Mouse (Mus musculus): ENCODE measurements at regions not wholly inside any gene's neighbourhood (a gene's known extent, or its start where the extent isn't known, plus 50 kb on each side); places are given as distances from the start of the nearest gene placed in this dataset.

GRCm38 (mm10) chr13:112003445-112003844 lies 194.7 kb upstream of the Map3k1 start:
- no peak for DNase-seq

DNA sequence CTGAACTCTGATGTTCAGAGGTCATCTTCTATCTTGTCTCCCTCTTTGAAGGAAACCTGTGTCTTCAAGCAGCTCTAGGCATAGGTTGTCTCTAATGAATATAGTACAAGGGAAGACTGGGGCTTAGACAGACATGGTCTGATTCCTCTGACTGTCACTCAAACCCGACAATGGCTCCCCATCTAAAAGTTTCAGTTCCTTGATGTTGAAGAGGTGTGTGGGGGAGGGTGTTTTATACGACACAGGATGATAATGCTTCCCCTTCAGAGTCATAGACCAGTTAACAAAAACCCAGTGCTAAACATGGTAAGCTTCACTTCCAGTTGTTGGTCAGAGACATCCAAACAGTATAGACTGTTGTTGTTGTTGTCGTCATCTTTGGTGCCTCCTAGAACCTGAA lies 195.3 kb upstream of the Map3k1 start:
- no peak for DNase-seq

GRCm38 (mm10) chr13:112005421-112005820 lies 196.6 kb upstream of the Map3k1 start:
- no peak for DNase-seq

GRCm38 (mm10) chr13:112008806-112009205 lies 200.0 kb upstream of the Map3k1 start:
- DNase-seq: no peak

DNA sequence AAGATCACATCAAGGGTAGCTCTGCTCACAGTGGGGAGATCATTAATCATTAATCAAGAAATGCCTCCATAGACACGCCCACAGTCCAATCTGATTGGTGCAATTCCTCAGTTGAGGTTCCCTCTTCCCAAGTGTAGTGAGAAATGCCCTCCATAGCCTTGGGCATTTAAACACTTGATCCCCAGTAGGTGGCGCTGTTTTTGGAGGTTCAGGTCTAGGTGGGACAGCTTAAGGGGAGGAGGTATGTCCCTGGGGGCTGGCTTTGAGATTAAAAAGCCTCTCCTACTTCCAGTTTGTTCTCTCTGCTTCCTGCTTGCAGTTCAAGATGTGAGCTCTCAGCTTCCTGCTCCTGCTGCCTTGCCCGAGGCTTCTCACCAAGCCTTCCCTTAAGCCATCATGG lies 200.5 kb upstream of the Map3k1 start:
- DNase-seq: peak; percentile 28

- DNase-seq: no peak
Observed at GRCm38 (mm10) chr13:112010464-112010863, 201.7 kb upstream of the Map3k1 start.

- DNase-seq: no peak
Observed at GRCm38 (mm10) chr13:112012640-112013039, 203.8 kb upstream of the Map3k1 start.

- DNase-seq: no peak
Observed at GRCm38 (mm10) chr13:112015083-112015482, 206.3 kb upstream of the Map3k1 start.

GRCm38 (mm10) chr13:112016280-112016679 lies 207.5 kb upstream of the Map3k1 start:
- DNase-seq: no peak

- DNase-seq: no peak
Observed at GRCm38 (mm10) chr13:112018497-112019281, 209.9 kb upstream of the Map3k1 start.

GRCm38 (mm10) chr13:112019575-112019974 lies 210.8 kb upstream of the Map3k1 start:
- DNase-seq: no peak

DNA sequence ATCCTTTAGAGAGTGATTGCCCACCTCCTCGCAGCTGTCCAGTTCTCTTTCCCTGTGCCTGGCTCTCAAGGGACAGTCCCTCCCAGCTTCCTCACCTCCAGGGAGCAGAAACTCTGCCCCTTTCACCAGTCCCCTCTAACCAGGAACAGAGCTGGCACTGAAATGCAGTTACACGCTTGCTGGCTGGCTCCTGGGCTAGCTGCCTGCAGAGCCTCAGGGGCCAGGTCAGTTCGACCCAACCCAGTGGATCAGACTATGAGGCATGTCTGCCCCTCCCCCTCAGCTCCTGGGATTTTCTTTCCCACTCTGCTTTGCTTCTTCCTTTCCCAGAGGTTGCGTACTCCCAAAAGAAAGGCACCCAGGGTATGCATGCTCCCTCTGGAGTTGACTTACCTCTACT lies 214.4 kb upstream of the Map3k1 start:
- DNase-seq: peak; percentile 44

DNA sequence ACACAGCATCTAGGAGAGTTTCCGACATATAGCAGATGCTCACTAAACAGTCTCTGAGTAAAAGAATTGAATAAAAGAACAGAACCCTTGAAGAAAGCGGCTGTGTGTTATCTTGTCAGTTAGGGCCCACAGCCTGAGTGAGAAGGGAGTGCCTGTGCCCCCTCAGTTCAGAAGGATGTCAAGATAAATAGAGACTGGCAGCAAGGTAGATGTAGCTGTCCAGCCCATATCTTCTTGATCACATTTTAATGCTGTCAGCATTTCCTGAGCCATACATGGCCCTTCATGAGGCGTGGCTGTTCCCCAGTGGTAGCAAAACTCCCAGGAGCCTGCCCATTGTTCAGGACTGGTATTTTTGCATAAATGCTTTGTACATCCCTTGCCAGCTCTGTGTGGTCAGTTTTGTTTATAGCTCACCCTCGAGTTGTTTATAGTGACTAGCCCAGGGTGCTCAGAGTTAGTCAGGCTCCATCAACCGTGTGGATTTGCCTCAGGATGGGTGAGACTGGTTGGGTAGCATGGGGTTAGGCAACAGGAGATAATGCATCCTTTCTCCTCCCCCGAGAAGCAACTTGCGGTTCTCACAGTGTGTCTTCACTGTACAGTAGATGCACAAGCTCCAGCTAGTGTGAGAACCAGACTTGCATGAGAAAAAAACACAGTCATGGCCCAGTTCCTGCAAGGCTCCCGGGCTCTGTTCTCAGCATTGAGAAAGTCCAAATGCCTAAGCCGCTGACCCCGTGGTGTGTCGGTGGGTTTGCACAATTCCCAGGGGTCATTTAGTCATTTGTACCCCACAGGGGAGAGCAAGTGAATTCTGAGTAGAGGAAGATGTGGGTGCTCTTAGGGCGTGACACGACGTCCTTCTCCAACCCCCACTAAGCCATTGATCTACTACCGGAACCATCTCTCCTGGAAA lies 216.1 kb upstream of the Map3k1 start:
- no peak for DNase-seq

DNA sequence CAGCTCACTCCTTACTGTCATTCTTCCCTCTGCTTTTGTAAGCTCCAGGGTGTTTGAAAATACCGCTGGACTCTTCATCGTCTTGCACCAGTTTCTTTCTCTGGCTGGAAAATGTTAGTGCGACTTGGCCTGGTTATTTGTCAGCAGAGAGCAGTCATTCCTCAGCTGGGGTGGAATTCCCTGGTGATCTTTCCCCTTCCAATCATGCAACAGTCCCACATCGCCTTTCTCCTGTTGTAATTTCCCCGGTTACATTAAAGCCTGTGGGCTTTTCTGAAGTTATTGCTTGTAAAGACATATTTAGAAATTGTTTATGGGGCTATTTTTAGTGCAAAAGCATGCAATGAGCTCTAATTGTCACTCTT lies 216.8 kb upstream of the Map3k1 start:
- no peak for DNase-seq

DNA sequence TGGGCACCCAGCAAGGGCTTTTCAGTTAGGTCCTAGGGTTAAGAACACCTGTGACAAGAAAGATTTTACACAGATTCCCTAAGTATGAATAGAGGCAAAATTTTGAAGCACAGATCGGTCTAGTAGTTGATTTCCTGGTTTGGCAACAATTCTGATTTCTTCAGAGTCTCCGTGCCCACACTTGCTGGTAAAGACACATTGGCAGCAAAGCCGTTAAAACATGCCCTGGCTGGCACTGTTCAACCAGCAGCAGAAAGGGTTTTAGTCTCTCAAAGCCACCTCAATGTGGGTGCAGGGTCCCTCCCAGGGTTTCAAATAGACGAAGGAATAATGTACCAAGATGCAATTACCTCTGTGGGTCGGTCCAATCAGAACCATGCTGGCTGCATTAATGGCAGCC lies 218.9 kb upstream of the Map3k1 start:
- no peak for DNase-seq

DNA sequence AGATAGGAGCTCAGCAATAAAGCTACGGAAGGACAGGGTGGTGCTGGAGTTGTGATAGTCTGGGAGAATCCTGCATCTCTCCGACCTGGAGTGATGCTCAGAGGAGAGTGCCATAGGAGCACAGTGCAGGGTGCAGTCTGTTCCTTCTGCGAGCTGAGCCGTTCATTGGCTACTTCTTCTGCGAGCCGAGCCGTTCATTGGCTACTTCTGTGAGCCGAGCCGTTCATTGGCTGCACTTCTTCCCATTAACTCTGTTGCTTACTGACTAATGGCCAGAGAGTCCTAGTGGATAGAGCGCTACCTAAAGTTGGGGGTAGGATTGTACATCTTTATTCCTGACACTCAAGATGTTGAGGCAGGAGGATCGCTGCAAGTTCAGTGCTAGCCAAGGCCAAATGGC lies 222.3 kb upstream of the Map3k1 start:
- DNase-seq: no peak

DNA sequence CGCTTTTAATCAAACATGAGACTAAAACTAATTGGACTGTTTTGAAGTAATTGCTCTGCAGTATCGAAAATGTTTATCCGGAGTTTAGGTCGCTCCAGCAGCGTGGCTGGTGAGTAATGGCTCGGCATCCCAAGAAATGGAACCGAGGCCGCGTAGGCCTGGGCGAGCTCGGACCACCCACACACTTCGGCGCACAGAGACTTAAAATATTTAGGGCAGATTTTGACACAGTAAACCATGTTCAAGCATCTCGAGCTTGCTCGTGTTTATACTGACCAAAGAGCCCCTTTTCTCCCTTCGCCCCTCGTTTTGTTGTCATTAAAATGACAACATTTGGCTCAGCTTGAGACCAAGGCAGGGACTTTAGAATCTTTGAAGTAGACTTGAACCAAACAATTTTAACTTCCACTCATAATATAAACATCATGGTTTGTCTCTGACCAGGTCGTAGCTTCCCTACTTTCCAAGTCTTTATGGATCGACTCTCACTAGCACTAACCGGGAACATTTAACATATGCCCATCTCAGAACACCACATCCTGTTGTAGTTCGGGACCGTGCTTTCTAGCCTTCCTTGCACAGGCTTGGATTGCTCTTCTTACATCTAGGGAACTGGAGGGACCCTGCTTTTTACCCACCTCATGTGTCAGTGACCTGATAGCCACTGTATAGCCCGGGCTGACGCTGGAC lies 223.0 kb upstream of the Map3k1 start:
- no peak for DNase-seq

- no peak for DNase-seq
Observed at GRCm38 (mm10) chr13:112037731-112038380, 229.1 kb upstream of the Map3k1 start.

GRCm38 (mm10) chr13:112038556-112039304 lies 229.9 kb upstream of the Map3k1 start:
- no peak for DNase-seq

GRCm38 (mm10) chr13:112039422-112040145 lies 230.8 kb upstream of the Map3k1 start:
- DNase-seq: peak; percentile 88

GRCm38 (mm10) chr13:112043524-112044246 lies 234.9 kb upstream of the Map3k1 start:
- no peak for DNase-seq
